Mouse (Mus musculus): ENCODE measurements at regions not wholly inside any gene's neighbourhood (a gene's known extent, or its start where the extent isn't known, plus 50 kb on each side); places are given as distances from the start of the nearest gene placed in this dataset.
"Not testable (repeated sequence)": the region's sequence is repeated elsewhere in the genome, so short reads cannot be mapped to it uniquely, and the experiment has no call there.

- DNase-seq (ENCODE audit: low spot score in 2 of 2): peak; percentile 15 to 43
These were observed 122.0 kb upstream of the Gm11096 start for GRCm38 (mm10) chr17:81319605-81320004.

GRCm38 (mm10) chr17:81316655-81317054 is 124.9 kb upstream of the Gm11096 start:
- DNase-seq (ENCODE audit: low spot score in 2 of 2): no peak

GRCm38 (mm10) chr17:81305880-81306279 is 135.7 kb upstream of the Gm11096 start:
- no peak for DNase-seq (ENCODE audit: low spot score in 2 of 2)

GRCm38 (mm10) chr17:81304574-81304973 is 137.0 kb upstream of the Gm11096 start:
- no peak for DNase-seq (ENCODE audit: low spot score in 2 of 2)

- no peak for DNase-seq (ENCODE audit: low spot score in 2 of 2)
These were observed 139.1 kb upstream of the Gm11096 start for GRCm38 (mm10) chr17:81302490-81302889.

DNA sequence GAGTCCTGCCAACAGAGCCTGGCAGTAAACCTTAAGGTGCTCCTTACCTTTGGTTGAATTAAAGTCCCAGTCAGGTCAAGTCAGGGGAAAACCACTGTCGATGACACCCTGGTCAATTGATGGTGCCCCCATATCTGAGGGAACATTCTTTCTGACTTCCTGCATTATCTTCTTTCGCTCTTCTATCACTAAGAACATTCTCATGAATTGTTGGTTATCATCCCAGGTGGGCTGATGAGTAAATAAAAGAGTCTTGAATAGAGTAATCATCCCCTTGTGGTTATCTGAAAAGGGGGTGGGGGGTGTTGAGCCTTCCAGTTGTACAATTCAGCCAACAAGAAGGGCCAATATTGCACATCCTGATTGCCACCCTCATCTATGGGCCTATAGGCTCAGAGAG is 149.7 kb upstream of the Gm11096 start:
- no peak for DNase-seq (ENCODE audit: low spot score in 2 of 2)

DNA sequence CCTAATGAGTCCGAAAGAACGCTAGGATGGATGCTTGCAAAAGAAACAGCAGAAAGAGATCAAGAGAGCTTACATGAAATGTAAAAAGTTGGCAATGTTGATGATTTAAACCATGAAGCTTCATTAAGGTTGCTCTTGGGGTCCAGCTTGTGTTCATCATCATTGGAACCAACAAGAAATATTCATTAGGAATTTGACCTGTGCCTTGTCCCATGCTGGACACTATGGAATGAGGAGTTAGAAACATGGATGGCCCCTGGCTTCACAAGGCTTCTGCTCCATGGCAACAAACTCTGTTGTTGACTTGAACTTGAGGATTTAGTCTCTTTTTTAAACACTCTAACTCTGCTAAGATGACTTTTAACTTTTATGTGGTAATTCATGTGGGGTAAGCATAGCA is 159.0 kb upstream of the Gm11096 start:
- DNase-seq (ENCODE audit: low spot score in 2 of 2): no peak

DNA sequence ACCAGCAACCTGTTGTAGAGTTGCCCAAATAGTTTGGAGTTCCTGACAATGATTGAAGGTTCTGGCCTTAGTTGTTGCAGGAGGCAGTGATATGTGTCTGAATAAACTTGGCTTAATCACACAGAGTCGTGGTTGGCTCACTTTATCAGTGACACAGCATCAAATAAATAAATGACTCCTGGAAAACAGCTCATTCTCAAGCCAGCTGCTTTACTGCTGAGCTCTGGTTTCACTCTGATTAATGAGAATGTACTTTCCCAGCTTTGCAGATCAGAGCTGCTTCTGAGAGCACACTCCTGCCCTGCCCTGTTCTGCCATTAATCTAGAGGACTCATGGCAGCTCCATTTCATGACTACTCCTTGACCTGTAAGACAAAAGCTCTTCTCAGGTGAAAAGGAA is 171.3 kb upstream of the Gm11096 start:
- no peak for DNase-seq (ENCODE audit: low spot score in 2 of 2)

DNA sequence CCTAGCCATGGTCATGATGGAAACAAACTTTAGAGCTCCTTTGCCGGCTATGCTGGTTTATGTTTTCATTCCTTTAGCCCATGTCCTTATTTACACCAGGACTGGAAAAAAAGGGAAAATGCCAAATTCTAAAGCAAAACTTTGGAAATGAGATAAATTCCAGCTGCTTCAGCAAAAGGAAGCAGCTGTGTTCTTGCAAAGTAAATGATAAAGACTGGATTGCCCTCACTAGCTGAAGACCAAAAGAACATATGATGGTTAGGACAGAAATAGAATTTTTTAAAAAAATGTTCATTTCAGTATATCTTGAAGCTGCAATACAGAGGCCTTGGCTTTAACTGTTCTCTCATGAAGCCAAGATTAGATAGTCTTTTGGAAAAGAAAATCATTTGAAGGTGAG is 179.6 kb upstream of the Gm11096 start:
- no peak for DNase-seq (ENCODE audit: low spot score in 2 of 2)

DNA sequence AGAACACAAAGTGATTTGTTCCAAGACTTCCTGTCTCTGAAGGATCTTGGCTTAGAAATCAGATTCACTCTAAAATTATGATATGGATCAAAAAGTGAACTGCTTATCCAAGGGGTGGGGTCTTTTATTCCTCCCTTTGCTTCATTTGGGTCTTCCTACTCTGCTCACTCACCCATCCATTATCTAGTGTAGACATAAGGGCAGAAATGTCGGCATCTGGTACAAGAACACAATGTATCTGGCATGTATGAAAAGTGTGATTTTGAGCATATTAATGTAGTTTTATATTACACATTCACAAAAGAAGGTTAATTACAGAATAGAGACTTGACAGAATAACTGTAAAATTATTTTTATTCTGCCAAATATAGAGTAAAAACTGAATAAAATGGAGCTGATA is 181.5 kb upstream of the Gm11096 start:
- DNase-seq (ENCODE audit: low spot score in 2 of 2): no peak

DNA sequence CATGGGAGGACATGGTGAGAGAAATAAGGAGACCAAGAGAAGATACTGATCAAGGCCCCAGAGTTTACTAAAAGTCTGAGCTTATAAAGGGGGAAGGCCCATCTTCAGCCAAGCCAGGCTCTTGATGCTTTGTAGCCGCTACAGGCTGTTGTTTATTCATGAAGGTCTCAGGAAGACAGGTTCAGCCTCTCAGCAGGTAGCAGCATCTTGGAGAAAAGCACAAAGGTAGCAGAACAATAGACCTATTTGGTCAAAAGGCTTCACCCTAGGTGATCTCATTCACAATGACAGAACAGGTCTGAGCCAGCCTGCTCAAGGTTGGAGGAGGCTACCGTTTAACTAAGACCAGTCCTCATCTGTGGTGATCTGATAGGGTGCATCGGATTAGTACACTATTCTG is 185.5 kb upstream of the Gm11096 start:
- no peak for DNase-seq (ENCODE audit: low spot score in 2 of 2)

- DNase-seq (ENCODE audit: low spot score in 2 of 2): no peak
These were observed 185.9 kb upstream of the Thumpd2 start for GRCm38 (mm10) chr17:81250748-81251147.

GRCm38 (mm10) chr17:81246156-81246555 is 181.3 kb upstream of the Thumpd2 start:
- DNase-seq (ENCODE audit: low spot score in 2 of 2): no peak

GRCm38 (mm10) chr17:81231771-81232170 is 166.9 kb upstream of the Thumpd2 start:
- DNase-seq (ENCODE audit: low spot score in 2 of 2): not testable (repeated sequence)

GRCm38 (mm10) chr17:81225281-81225680 is 160.4 kb upstream of the Thumpd2 start:
- no peak for DNase-seq (ENCODE audit: low spot score in 2 of 2)

- DNase-seq (ENCODE audit: low spot score in 2 of 2): no peak
These were observed 156.6 kb upstream of the Thumpd2 start for GRCm38 (mm10) chr17:81221436-81221835.

DNA sequence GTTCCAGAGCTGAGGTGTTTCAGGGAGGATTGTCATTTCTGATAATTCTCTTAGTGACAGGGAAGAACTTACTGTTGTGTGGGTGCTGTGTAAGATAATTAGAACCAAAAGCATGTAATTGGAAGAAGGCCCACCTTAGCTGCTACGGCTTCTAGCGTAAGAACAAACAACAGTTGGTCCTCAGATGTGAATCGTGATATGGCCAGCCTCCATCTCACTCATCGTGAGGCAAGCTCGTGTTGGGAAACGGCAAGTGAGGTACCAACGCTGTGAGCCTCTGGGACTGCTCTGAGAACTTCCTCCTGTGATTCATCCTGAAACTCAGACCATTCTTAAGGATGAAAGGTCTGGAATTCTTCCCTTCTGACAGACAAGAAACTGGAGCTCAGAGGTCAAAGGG is 150.0 kb upstream of the Thumpd2 start:
- DNase-seq (ENCODE audit: low spot score in 2 of 2): peak in 1 of 2 experiments; percentile 13

- no peak for DNase-seq (ENCODE audit: low spot score in 2 of 2)
These were observed 147.2 kb upstream of the Thumpd2 start for GRCm38 (mm10) chr17:81212043-81212442.

DNA sequence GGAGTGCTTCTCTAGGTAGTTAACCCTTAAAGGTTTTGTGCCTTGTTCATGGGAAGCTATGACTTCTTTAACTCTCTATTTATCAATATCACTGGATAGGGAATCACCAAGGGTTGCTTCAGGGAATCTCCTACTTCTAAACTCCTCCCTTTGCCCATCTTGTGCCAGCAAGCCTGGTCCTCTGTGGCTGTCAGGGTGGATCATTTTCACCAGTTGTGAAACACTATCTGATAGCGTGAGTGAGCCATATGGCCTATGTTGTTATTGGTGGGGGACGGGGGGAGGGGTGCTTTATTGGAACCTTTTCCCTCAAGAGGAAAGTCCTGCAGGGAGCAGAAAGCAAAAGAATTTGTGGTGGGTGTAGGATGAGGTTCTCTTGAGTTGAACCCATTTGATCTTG is 145.5 kb upstream of the Thumpd2 start:
- no peak for DNase-seq (ENCODE audit: low spot score in 2 of 2)

DNA sequence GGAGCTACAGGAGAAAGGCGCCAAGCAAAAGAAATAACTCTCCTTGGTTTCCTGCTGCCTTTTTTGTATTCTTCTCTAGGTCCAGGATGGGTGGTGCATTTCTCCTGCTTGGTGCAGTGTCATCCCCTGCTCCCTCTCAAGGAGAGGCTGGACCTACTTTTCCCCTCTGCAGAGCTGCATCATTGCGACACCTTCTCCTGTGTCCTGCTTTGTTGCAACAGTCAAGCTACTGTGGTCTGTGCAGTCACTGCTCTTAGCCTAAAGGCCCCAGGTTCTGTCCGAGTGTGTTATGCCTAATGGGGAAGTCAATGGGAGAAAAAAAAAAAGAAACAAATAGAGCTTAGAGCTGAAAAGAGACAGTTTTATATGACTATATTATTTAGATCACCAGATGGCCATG is 144.4 kb upstream of the Thumpd2 start:
- DNase-seq (ENCODE audit: low spot score in 2 of 2): no peak

DNA sequence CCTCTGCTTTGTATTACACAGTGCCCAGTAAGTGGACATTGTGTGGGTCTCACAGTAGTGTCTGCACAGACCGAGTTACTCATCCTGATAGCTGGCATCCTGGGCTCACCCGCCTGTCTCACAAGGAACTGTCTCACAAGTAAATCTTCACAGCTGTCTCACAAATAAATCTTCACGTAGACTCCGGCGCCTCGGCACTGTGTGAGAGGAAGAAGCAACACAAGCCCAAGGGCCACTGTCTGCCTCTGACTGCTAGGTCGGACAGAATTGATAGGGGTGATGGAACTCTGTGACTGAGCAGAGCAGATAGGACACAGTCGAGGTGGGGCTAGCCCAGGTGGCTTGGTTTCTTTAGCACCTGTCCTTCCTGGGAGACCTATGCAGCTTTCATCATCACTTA is 136.2 kb upstream of the Thumpd2 start:
- no peak for DNase-seq (ENCODE audit: low spot score in 2 of 2)

DNA sequence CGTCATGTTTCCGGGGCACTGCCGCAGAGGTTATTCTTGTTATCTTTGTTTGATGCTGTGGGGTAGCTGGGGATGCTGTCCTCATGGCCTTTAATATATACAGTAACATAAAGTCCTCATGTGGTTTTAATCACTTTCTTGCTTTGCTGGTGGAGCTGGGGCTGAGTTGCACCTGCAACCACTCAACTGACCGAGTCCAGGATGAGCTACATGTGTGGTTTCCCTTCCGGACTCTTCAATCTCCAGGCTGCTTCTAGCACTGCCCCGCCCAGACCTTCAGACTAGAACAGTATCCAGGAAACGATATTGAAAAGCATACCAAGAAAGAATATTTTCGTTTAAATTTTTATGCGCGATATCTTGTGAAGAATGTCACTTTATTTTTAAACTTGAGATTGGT is 129.1 kb upstream of the Thumpd2 start:
- DNase-seq (ENCODE audit: low spot score in 2 of 2): peak in 1 of 2 experiments; percentile 8

DNA sequence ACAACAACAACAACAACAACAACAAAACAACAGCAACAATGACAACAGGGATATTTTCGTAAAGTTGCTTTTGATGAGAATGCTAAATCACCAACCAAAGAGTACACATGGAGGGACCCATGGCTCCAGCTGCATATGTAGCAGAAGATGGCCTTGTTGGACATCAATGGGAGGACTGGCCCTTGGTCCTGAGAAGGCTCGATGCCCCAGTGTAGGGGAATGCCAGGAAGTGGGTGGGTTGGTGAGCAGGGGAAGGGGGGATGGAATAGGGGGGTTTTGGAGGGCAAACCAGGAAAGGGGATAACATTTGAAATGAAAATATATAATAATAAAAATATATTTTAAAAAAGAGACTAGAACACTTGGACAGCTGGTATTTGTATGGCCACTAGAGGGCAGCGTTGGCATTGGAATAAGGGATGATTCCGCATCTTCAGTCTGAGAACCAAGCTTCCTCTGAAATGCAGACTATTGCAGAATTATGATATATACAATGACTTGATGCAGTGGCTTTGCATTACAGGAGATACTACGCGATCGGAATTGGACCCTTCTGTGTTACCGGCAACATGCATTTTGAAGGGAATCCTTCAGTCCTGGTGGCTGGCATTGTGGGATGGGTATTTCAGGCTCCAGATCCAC is 128.5 kb upstream of the Thumpd2 start:
- DNase-seq (ENCODE audit: low spot score in 2 of 2): peak; percentile 61 to 85

GRCm38 (mm10) chr17:81189996-81190395 is 125.1 kb upstream of the Thumpd2 start:
- DNase-seq (ENCODE audit: low spot score in 2 of 2): peak; percentile 30 to 48

Data from frontal cortex, postnatal 36 days (tissue).